Mouse (Mus musculus): ENCODE results near the gene Ptp4a2.

DNA sequence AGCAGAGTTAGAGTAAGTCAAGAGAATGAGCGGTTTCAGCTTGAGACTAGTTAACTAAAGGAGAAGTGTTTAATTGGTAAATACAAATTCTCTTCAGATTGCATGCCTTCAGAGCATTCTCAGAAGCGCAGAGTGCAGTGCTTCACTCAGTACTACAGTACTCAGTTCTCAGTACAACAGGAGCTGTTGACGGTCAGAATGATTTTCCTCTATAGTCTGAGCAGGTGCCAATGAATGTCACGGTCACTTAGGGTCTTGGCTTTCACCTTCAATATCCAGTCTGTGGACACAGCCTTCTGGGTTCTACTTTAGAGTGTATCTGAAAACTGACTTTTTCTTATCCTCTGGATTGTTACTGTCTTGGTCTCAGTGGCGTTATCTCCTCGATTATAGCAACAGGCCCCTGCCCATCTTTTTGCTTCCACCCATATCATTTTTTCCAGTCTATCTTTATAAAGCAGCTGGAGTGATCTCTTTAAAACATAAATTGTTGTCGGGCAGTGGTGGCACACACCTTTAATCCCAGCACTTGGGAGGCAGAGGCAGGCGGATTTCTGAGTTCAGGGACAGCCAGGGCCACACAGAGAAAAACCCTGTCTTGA, 19.4 kb downstream of the Ptp4a2 start:
- TF ChIP-seq POLR2A (IDR thresholded peaks at IDR 0.05; ENCODE audit: low read depth, low read length): no peak
- no peak for TF ChIP-seq CTCF (IDR thresholded peaks at IDR 0.05; ENCODE audit: borderline replicate concordance, insufficient read depth, low read length)

Data from embryonic fibroblast, embryonic 13.5 days (primary cell).